In genomic region chrX:7947900-7948492, GRCm38 (mm10) we compare ENCODE assay signal across 8 mouse cellular contexts. TPM values are rescaled to one million over a fixed set of nuclear protein-coding genes. Genes with fewer than 3 reads are reported as not detected.
DNase-seq lines count a peak whose midpoint lies in the region; ATAC-seq and TF ChIP-seq lines count a peak whose summit lies in the region.

No protein-coding gene starts in this region.

- 15% methylated on average over 38 of the region's 38 CpGs for WGBS in forebrain, embryonic 10.5 days
- WGBS in heart, embryonic 15.5 days: 13% methylated on average over 38 of the region's 38 CpGs
- 6% methylated on average over 38 of the region's 38 CpGs for WGBS in liver, embryonic 14.5 days (ENCODE audit: insufficient replicate concordance)
- 10% methylated on average over 37 of the region's 38 CpGs for WGBS in neural tube, embryonic 11.5 days
- 15% methylated on average over 38 of the region's 38 CpGs for WGBS in stomach, postnatal 0 days

- peak; percentile 78 to 79 for DNase-seq in CD8-positive naive resting alpha-beta T cell, adult 2 months (ENCODE audit: low read depth in 2 of 2, low spot score in 2 of 2)
- peak; percentile 82 for DNase-seq in c-Kit-positive CD71-negative TER-119-negative erythroid progenitor cells, embryonic 14.5 days (ENCODE audit: low read depth)
- DNase-seq in forebrain, embryonic 10.5 days (ENCODE audit: extremely low spot score, low spot score): peak; percentile 92
- DNase-seq in kidney, postnatal 25 days: peak; percentile 93 to 97
- DNase-seq in liver, embryonic 14.5 days (ENCODE audit: low read depth in 3 of 3, low spot score in 3 of 3): peak; percentile 84 to 90 (median 87)
- peak; percentile 93 for DNase-seq in neural tube, embryonic 11.5 days (ENCODE audit: low spot score)
- DNase-seq in stomach, postnatal 0 days (ENCODE audit: low spot score): peak; percentile 93

- peak; percentile 97 for ATAC-seq in heart, embryonic 15.5 days (replicated peaks; ENCODE audit: insufficient number of reproducible peaks, insufficient read depth, low FRiP score, low read depth)
- peak; percentile 100 for ATAC-seq in liver, embryonic 14.5 days (ENCODE audit: insufficient read depth)
- no peak for ATAC-seq in neural tube, embryonic 11.5 days (ENCODE audit: insufficient read depth, low FRiP score, low TSS enrichment)
- peak; percentile 99 for ATAC-seq in stomach, postnatal 0 days (ENCODE audit: low FRiP score, low TSS enrichment)

- H3K27ac ChIP-seq in forebrain, embryonic 10.5 days: peak overlapping the region; percentile 85
- H3K27ac ChIP-seq in heart, embryonic 15.5 days: peak overlapping the region; percentile 71
- H3K27ac ChIP-seq in liver, embryonic 14.5 days: no peak overlapping the region
- no peak overlapping the region for H3K27ac ChIP-seq in neural tube, embryonic 11.5 days (ENCODE audit: low read depth, low read length)
- 0 out of 2 replicates have a peak overlapping the region, but pooled peaks have one; percentile 18 for H3K27ac ChIP-seq in stomach, postnatal 0 days (replicated peaks)

- H3K4me2 ChIP-seq in heart, embryonic 15.5 days: peak overlapping the region; percentile 65
- H3K4me2 ChIP-seq in liver, embryonic 14.5 days (ENCODE audit: low read depth): peak overlapping the region; percentile 75
- H3K4me2 ChIP-seq in neural tube, embryonic 11.5 days (ENCODE audit: low read depth): peak overlapping the region; percentile 35
- H3K4me2 ChIP-seq in stomach, postnatal 0 days (replicated peaks; ENCODE audit: low read depth): peak overlapping the region; percentile 47

- peaks cover 5% of the 10 kb centered on the region; the same call in 1 of the 2 replicates for H3K9me3 ChIP-seq in forebrain, embryonic 10.5 days
- H3K9me3 ChIP-seq in heart, embryonic 15.5 days (replicated peaks): no peaks in the 10 kb centered on the region
- no peaks in the 10 kb centered on the region for H3K9me3 ChIP-seq in liver, embryonic 14.5 days (ENCODE audit: control insufficient read depth, low read length)
- no peaks in the 10 kb centered on the region for H3K9me3 ChIP-seq in neural tube, embryonic 11.5 days (ENCODE audit: control insufficient read depth, low read length)
- H3K9me3 ChIP-seq in stomach, postnatal 0 days (ENCODE audit: control insufficient read depth, low read length): no peaks in the 10 kb centered on the region

- peaks cover 17% of the 10 kb centered on the region for H3K4me1 ChIP-seq in forebrain, embryonic 10.5 days
- no peaks in the 10 kb centered on the region for H3K4me1 ChIP-seq in heart, embryonic 15.5 days (replicated peaks)
- peaks cover 0 to 5% of the 10 kb centered on the region in 2 experiments; a peak in 1 of 4 replicates for H3K4me1 ChIP-seq in liver, embryonic 14.5 days (replicated peaks; ENCODE audit: control insufficient read depth in 2 of 2, insufficient read depth in 2 of 2, low read length in 1 of 2)
- no peaks in the 10 kb centered on the region for H3K4me1 ChIP-seq in neural tube, embryonic 11.5 days (ENCODE audit: control insufficient read depth, insufficient read depth, low read length)
- no peaks in the 10 kb centered on the region for H3K4me1 ChIP-seq in stomach, postnatal 0 days (replicated peaks; ENCODE audit: control insufficient read depth, insufficient read depth)

- 0 out of 2 replicates have a peak, but pooled peaks have one; percentile 15 for TF ChIP-seq EP300 in liver, embryonic 14.5 days (IDR thresholded peaks at IDR 0.05; ENCODE audit: low read depth)
- TF ChIP-seq EP300 in stomach, postnatal 0 days (optimal IDR thresholded peaks at IDR 0.05): no peak

- TF ChIP-seq CTCF in liver, embryonic 14.5 days (IDR thresholded peaks at IDR 0.05; ENCODE audit: low read depth): no peak
- TF ChIP-seq CTCF in stomach, postnatal 0 days (IDR thresholded peaks at IDR 0.05; ENCODE audit: low read depth): no peak

- H3K36me3 ChIP-seq in forebrain, embryonic 10.5 days (replicated peaks): peaks cover 24% of the 10 kb centered on the region
- no peaks in the 10 kb centered on the region for H3K36me3 ChIP-seq in heart, embryonic 15.5 days
- H3K36me3 ChIP-seq in liver, embryonic 14.5 days (replicated peaks; ENCODE audit: control insufficient read depth, insufficient read depth, low read depth): no peaks in the 10 kb centered on the region
- H3K36me3 ChIP-seq in neural tube, embryonic 11.5 days (ENCODE audit: control insufficient read depth, insufficient read depth, low read length): no peaks in the 10 kb centered on the region
- no peaks in the 10 kb centered on the region for H3K36me3 ChIP-seq in stomach, postnatal 0 days (ENCODE audit: control insufficient read depth, insufficient read depth, low read length)

- no peaks in the 10 kb centered on the region for H3K27me3 ChIP-seq in forebrain, embryonic 10.5 days (ENCODE audit: poor library complexity, severe bottlenecking)
- H3K27me3 ChIP-seq in heart, embryonic 15.5 days: no peaks in the 10 kb centered on the region
- no peaks in the 10 kb centered on the region for H3K27me3 ChIP-seq in liver, embryonic 14.5 days (ENCODE audit: control insufficient read depth, insufficient read depth, low read length)
- no peaks in the 10 kb centered on the region for H3K27me3 ChIP-seq in neural tube, embryonic 11.5 days (ENCODE audit: control insufficient read depth, insufficient read depth, low read length)
- H3K27me3 ChIP-seq in stomach, postnatal 0 days (ENCODE audit: control insufficient read depth, insufficient read depth, low read length): no peaks in the 10 kb centered on the region

- peak overlapping the region; percentile 44; the same call in 1 of the 2 replicates for H3K9ac ChIP-seq in heart, embryonic 15.5 days
- H3K9ac ChIP-seq in liver, embryonic 14.5 days (replicated peaks): no peak overlapping the region; the same call in 1 of the 2 replicates
- H3K9ac ChIP-seq in neural tube, embryonic 11.5 days (ENCODE audit: low read length): peak overlapping the region; percentile 18
- H3K9ac ChIP-seq in stomach, postnatal 0 days (ENCODE audit: low read length): peak overlapping the region; percentile 51

- peak overlapping the region; percentile 58 for H3K4me3 ChIP-seq in forebrain, embryonic 10.5 days
- peak overlapping the region; percentile 58 for H3K4me3 ChIP-seq in heart, embryonic 15.5 days
- H3K4me3 ChIP-seq in liver, embryonic 14.5 days (ENCODE audit: insufficient read depth in 1 of 2, low read depth in 2 of 2, low read length in 2 of 2): peak overlapping the region; percentile 57 to 61
- peak overlapping the region; percentile 36 for H3K4me3 ChIP-seq in neural tube, embryonic 11.5 days (ENCODE audit: low read depth, low read length)
- H3K4me3 ChIP-seq in stomach, postnatal 0 days (ENCODE audit: low read depth, low read length): peak overlapping the region; percentile 44

RNA-seq across cellular contexts. Expression of gene Hdac6, which starts 0.3 kb away (rescaled TPM):
- polyA plus RNA-seq in forebrain, embryonic 10.5 days (2016; fragmentation: Nextera tagmentation; extraction: Ambion mirVana): 75.6 and 76.7 TPM in 2 replicates
- polyA plus RNA-seq in heart, embryonic 15.5 days (2015; fragmentation: Nextera tagmentation; extraction: Ambion mirVana): 21.4 and 28.6 TPM in 2 replicates
- 10.8 and 11.9 TPM in 2 replicates for polyA plus RNA-seq in liver, embryonic 14.5 days (2012; rRNA removed)
- polyA plus RNA-seq in liver, embryonic 14.5 days (2014; fragmentation: Nextera tagmentation; extraction: Ambion mirVana): 7.9 and 8.8 TPM in 2 replicates
- 51.6 and 53.6 TPM in 2 replicates for polyA plus RNA-seq in neural tube, embryonic 11.5 days (2014; fragmentation: Nextera tagmentation; extraction: Ambion mirVana)
- polyA plus RNA-seq in stomach, postnatal 0 days (2015; fragmentation: Nextera tagmentation; extraction: Ambion mirVana): 6.2 and 6.7 TPM in 2 replicates

RNA-seq across cellular contexts. Expression of gene Eras, which starts 19.6 kb away (rescaled TPM):
- polyA plus RNA-seq in forebrain, embryonic 10.5 days (2016; fragmentation: Nextera tagmentation; extraction: Ambion mirVana): 0.22 and 0.43 TPM in 2 replicates
- not detected in 2 replicates for polyA plus RNA-seq in heart, embryonic 15.5 days (2015; fragmentation: Nextera tagmentation; extraction: Ambion mirVana)
- 0.05 TPM in 1 of 2 replicates, not detected in the other for polyA plus RNA-seq in liver, embryonic 14.5 days (2012; rRNA removed)
- not detected in 2 replicates for polyA plus RNA-seq in liver, embryonic 14.5 days (2014; fragmentation: Nextera tagmentation; extraction: Ambion mirVana)
- polyA plus RNA-seq in neural tube, embryonic 11.5 days (2014; fragmentation: Nextera tagmentation; extraction: Ambion mirVana): not detected in 2 replicates
- polyA plus RNA-seq in stomach, postnatal 0 days (2015; fragmentation: Nextera tagmentation; extraction: Ambion mirVana): not detected in 2 replicates

RNA-seq across cellular contexts. Expression of gene Pcsk1n, which starts 28.4 kb away (rescaled TPM):
- polyA plus RNA-seq in forebrain, embryonic 10.5 days (2016; fragmentation: Nextera tagmentation; extraction: Ambion mirVana): 8.7 and 8.9 TPM in 2 replicates
- 0.39 and 3.3 TPM in 2 replicates for polyA plus RNA-seq in heart, embryonic 15.5 days (2015; fragmentation: Nextera tagmentation; extraction: Ambion mirVana)
- 0.19 TPM in 1 of 2 replicates, not detected in the other for polyA plus RNA-seq in liver, embryonic 14.5 days (2012; rRNA removed)
- 0.08 TPM in 1 of 2 replicates, not detected in the other for polyA plus RNA-seq in liver, embryonic 14.5 days (2014; fragmentation: Nextera tagmentation; extraction: Ambion mirVana)
- 29.6 and 33.1 TPM in 2 replicates for polyA plus RNA-seq in neural tube, embryonic 11.5 days (2014; fragmentation: Nextera tagmentation; extraction: Ambion mirVana)
- 12.0 and 12.2 TPM in 2 replicates for polyA plus RNA-seq in stomach, postnatal 0 days (2015; fragmentation: Nextera tagmentation; extraction: Ambion mirVana)

RNA-seq across cellular contexts. Expression of gene Gata1, which starts 29.9 kb away (rescaled TPM):
- polyA plus RNA-seq in forebrain, embryonic 10.5 days (2016; fragmentation: Nextera tagmentation; extraction: Ambion mirVana): 6.6 and 8.0 TPM in 2 replicates
- polyA plus RNA-seq in heart, embryonic 15.5 days (2015; fragmentation: Nextera tagmentation; extraction: Ambion mirVana): 0.57 and 2.4 TPM in 2 replicates
- polyA plus RNA-seq in liver, embryonic 14.5 days (2012; rRNA removed): 112 and 113 TPM in 2 replicates
- 105 and 126 TPM in 2 replicates for polyA plus RNA-seq in liver, embryonic 14.5 days (2014; fragmentation: Nextera tagmentation; extraction: Ambion mirVana)
- 4.7 and 4.9 TPM in 2 replicates for polyA plus RNA-seq in neural tube, embryonic 11.5 days (2014; fragmentation: Nextera tagmentation; extraction: Ambion mirVana)
- polyA plus RNA-seq in stomach, postnatal 0 days (2015; fragmentation: Nextera tagmentation; extraction: Ambion mirVana): 0.07 and 0.28 TPM in 2 replicates

RNA-seq across cellular contexts. Expression of gene Gm10490, which starts 38.7 kb away (rescaled TPM):
- not detected in 2 replicates for polyA plus RNA-seq in forebrain, embryonic 10.5 days (2016; fragmentation: Nextera tagmentation; extraction: Ambion mirVana)
- polyA plus RNA-seq in heart, embryonic 15.5 days (2015; fragmentation: Nextera tagmentation; extraction: Ambion mirVana): not detected in 2 replicates
- polyA plus RNA-seq in liver, embryonic 14.5 days (2012; rRNA removed): not detected in 2 replicates
- polyA plus RNA-seq in liver, embryonic 14.5 days (2014; fragmentation: Nextera tagmentation; extraction: Ambion mirVana): not detected in 2 replicates
- not detected in 2 replicates for polyA plus RNA-seq in neural tube, embryonic 11.5 days (2014; fragmentation: Nextera tagmentation; extraction: Ambion mirVana)
- not detected in 2 replicates for polyA plus RNA-seq in stomach, postnatal 0 days (2015; fragmentation: Nextera tagmentation; extraction: Ambion mirVana)

Comparison
In these comparisons a context has a peak if more than half of its experiments do, and no peak if none do; other contexts are left out.
1. H3K27ac ChIP-seq: peak in forebrain, embryonic 10.5 days (single experiment), heart, embryonic 15.5 days (single experiment) and stomach, postnatal 0 days (single experiment); none in liver, embryonic 14.5 days (single experiment) and neural tube, embryonic 11.5 days (single experiment).
2. Peak in every context shown above with its lines, with median percentiles within 50 percentile points of each other: DNase-seq, H3K4me3 ChIP-seq and H3K4me2 ChIP-seq.